Mouse (Mus musculus) kidney, postnatal 4 days (tissue): ENCODE measurements around the gene Baiap2l2.

Experiments used
- DNase-seq, 2 experiments: peaks; one replicate each; pipeline ENCODE4 v3.0.0; 2021; ENCODE audit warnings: mixed read lengths in 2 of 2

The Baiap2l2 gene

DNA sequence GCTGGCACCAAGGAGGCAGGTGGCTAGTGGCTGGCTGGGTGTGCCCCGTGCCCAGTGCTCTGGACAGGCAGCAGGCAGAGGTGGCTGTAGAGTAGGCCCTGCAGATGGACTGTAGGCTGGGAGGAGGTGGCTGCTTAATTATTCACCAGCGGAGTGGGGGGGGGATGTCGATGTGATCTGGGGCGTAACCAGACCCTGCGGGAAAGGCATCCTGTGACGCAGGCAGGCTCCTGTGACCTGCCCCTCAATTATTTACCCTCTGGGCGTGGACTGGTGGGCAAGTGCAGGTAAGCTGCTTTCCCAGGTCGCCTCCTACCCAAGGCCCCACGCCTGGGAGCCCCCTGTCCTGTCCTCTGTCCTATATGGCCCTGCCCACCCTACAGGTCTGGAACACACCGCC is at the start of gene Baiap2l2:
Gene Baiap2l2 (minus strand): TSS at position 139 of the 400 bp plus-strand sequence.
- DNase-seq, result peak; percentile 78 to 85

DNA sequence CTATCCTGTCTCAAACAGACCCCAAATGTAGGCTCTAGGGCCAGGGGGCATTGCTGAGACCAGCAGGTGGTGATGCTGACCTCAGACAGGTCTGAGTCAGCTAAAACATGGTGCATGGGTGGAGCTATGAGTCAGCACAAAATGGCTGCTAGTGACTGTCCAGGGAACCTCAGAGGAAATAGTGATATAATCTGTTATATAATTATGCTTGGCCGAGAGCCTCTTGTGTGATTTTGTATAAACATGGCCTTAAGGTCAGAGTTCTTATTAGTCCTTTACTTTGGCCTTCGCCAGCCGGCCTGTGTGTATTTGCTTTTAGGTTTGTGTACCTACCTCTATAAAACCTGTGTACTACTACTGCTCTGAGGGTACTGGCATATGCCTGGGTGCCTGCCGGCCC is 48.1 kb upstream of the Baiap2l2 start:
- DNase-seq, result no peak

DNA sequence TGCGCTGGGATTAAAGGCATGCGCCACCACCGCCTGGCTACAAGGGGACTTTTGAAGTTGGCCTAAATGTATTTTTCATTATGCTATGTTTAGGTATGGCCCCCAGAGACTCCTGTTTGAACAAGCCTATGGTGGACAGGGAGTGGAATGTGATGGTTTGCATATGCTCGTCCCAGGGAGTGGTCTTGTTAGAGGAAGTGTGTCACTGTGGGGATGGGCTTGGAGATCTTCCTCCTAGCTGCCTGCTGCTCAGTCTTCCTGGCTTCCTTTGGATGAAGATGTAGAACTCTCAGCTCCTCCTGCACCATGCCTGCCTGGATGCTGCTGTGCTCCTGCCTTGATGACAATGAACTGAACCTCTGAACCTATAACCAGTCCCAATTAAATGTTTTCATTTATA is 45.2 kb upstream of the Baiap2l2 start:
- DNase-seq, result no peak

DNA sequence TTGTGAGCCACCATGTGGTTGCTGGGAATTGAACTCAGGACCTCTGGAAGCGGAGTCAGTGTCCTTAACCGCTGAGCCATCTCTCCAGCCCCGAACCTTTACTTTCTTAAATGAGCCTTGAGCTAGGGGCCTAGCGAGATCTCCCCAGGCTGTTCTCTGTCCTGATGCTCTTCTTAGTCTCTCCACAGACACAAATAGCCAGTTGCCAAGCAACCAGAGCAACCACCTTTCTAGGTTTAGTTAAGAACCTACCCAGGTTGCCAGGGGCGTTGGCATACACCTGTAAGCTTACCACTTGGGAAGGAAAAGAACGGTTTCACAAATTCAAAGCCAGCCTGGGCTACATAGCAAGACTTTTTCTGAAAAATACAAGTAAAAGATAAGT is 44.6 kb upstream of the Baiap2l2 start:
- DNase-seq, result no peak

DNA sequence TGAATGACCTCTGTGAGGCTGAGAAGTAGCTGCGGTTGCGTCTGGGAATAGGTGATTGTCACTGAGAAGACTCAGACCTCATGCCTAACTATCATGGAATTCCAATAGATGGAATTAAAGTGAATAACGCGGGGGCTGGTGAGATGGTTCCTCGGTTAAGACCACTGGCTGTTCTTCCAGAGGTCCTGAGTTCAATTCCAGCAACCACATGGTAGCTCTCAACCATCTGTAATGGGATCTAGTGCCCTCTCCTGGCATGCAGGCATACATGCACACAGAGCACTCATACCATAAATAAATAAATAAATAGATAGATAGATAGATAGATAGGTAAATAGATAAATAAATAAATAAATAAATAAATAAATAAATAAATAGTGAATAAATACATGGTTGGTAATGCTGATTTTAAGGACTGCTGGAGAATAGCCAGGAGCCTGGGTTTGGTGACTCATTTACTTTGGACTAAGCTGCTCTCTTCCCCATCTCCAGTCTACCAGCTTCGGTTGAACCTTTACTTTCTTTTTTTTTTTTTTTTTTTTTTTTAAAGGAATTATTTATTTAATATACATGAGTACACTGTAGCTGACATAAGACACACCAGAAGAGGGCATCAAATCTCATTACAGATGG is 44.1 kb upstream of the Baiap2l2 start:
- DNase-seq, result no peak

DNA sequence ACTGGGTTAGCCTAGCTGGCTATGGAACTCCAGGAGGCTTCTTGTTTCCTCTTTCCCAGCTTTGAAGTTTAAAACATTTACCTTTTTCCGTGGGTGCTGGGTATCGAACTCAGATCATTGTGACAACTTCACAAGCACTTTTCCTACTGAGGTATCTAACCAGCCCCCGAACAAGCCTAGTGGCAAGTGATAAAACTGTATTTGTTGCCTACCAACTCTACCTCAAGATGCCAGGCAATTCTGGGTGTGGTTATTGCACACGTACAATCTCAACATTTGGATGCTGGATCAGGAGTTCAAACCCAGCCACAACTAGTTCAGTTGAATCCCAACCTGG is 43.6 kb upstream of the Baiap2l2 start:
- no peak for DNase-seq

DNA sequence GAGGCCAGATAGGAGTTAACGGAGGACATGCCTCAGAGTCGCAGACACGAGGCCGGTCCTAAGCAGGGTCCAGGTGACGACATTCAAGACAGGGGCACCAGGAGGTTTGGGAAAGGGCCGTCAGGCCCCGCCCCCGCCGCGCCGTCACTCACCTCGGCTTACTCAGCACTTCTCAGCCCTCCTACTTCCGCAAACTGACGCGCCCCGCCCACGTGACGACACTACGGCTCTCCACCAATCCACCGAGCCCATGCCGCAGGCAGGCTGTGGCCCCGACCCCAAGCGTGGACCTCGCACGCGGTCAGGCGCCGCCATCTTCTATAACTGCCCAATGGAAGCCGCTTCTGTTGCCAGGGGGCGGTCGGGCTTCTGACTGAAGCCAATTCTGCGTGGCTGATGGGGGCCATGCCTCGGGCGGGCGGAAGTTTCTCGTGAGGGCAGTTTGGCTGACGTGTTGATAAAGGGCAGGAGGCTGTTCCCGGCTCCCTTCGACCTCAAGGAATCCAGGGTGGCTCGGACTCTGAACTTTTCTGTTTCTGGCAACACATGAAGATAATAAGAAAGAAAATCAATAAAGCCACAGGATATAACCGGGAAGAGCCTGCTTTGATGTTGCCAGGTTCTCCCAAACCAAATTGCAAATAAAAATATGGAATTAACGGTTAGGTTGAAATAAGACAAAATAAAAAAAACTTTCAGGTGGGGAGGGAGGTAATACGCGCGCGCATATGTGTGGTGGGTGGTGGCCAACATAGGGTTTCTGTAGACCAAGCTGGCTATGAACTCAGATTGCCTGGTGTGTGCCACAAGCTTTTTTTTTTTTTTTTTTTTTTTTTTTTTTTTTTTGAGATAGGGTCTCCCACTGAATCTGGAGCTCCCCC is 43.0 kb upstream of the Baiap2l2 start, which contains the start of gene Pla2g6:
Gene Pla2g6 (minus strand): TSS at position 333 of the 881 bp plus-strand sequence.
- peak; percentile 100 for DNase-seq

DNA sequence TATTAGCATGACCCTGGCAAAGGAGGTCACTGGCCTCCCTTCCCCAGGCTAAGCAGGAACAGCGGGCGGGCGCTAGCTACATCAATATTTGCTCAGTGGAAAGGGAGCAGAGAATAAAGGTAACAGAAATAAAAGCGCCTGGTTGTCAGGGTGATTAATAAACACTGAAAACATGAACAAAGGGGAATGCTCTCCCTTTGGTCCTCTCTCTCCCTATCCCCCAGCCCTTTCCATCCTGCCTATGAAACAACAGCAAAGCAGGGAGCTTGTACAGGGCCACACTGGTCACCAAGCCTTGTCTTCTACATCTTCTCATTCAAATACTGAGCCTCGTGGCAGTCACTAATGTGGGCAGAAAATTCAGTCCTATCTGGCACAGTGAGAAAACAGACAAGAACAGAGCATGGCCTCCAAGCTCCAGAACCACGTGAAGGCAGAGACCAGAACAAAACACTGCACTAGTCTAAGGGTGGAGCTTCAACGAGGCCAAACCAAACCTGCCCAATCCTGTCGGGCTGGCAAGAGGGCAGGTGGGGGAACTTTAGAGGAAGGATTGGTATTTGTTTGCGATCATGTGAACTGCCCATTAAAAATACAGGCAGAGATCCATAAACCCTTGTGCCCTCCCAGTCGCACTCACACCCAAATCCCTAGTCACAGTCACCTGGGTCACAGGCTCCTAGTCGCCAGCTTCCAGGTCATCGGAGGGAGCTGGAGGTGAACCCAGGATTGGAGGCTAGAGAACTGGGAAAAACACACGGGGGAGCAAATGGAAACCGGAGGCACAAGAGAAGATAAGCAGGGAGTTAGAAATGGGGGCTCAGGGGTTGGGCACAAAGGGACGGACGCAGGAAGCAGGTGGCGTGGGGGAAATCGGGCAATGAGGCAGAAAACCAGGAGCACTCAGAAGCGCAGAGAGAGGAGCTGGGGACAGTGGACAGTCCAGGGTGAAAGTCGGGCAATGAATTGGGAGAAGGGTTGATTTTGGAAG is 41.9 kb upstream of the Baiap2l2 start:
- DNase-seq, result peak; percentile 42 to 62

DNA sequence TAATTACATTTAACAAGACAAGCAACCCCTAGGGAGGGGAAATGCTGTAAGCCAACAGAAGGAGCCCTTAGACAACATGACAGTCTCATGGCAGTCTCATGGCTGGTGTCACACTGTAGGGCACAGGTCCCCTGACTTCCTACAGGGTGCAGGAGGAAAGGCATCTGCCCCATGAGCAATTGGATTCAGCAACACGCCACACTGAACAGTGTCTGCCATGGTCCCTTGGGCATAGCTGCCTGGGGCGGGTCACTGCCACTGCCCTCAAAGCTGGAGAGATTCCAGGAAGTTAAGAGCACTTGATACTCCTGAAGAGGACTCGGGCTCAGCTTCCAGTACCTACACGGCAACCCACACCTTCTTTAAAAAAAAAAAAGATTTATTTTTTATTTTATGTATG is 40.9 kb upstream of the Baiap2l2 start:
- peak; percentile 33 to 45 for DNase-seq

DNA sequence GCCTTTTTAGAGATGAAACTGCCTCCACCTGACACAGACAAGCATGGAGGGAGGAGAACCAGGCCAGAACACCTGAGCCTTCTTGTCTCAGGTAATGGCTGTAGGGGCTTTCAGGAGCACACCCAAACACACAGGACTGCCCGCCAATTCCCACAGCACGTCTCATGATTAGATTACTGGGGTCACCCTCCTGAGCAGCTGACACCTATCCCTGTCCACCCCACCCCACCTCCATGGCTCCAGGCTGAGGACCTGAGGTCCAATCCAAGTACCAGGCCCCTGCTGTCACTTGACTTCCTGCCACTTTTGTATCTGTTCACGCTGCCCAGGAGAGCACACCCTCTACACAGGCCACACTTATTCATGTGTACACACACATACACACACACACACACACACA is 40.4 kb upstream of the Baiap2l2 start:
- DNase-seq, result no peak

DNA sequence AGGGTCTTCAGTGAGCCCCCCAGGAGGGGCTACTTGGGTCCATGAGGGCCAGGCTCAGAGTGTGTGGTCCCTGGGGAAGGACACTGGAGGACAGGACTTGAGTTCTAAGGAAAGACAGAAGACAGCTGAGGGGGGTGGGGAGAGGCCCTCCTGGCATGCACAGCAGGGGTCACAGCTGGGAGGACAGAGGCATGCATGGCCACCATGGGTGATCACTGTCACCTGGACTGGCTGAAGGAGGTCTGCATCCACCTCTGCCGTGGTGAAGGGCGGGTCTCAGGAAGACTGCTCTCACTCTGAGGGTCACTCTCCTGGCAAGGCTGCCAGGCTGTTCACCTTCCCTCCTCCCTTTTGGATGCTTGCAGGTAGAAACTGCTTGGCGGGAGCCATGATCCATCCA is 39.0 kb upstream of the Baiap2l2 start:
- no peak for DNase-seq

DNA sequence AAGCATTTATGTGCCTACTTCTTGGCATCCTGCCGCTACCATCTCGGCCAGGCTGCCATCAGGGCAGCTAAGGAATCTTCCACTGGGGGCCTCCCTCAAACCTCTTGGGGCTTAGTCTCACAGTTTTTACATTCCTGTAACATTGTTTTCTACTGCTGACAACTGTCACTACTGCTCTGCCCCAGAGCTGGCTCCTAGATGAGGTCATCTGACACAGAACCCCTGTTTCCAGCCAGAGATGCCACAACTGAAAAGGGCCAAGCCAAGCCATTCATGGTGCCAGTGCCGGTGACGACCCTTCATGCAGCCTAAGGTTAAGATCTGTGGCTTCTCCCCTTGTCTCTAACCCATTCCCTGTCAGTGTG is 38.4 kb upstream of the Baiap2l2 start:
- DNase-seq, result no peak

DNA sequence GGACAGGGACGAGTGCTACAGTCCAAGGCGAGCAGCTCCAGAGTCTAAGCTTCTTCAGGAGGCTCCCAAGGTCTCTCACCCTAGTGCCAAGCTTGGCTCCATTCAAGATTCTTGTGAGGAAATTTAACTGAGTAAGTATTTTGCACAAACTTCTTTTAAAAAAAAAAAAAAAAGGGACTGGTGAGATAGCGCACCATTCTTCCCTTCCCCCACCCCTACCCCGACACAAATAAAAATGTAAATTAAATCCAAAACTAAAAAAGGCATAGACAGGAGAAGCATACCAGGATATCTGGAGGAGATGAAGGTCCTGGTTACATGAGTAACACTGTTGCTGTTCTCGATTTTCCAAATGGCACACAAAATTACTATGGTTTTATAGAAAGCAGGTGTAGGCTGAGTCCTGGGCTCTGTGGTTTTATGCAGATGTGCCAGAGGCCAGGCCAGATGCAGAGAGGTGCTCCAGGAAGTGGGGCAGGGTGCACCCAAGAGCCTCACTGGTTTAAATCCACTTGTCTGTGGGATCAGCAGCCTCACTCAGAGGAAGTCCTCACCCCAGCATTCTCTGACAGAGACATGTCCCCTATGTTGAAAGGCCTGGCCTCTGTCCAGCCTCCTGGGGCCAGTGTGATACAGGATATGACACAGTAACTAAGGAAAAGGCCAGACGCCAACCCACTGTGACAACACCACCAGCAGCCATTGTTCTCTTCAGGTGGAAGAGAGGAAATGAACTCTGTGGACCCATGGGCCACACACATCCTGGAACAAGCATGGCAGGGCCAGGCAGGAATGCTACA is 37.9 kb upstream of the Baiap2l2 start:
- DNase-seq, result peak; percentile 79 to 86

DNA sequence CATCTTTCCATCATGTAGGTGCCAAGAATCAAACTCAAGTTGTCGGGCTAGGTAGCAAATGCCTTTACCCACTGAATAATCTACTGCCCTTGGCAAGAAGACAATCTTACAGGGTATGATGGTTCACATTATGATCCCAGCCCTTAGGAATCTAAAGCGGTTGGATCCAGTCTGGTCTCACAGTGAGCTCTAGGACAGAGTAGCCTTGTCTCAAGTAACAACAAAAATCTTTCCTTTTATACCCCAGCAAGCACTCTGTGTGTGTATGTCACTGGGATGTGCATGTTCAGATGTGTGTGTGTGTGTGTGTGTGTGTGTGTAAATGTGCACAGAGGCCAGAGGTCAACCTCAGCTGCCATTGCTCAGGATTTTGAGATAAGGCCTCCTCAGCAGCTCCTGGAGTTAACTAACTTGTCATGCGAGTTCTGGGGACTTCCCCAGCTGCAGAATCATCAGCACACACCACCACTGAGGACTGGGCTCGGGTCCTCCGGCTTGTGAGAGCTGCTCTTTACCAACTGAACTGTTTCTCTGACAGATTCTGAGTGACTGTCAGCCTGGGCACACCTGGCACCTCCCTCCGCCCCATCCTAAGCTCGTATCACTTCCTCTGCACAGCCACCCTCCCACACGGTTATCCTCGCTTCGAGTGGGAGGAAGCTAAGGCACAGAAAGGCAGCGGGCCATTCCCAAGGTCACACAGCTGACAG is 37.1 kb upstream of the Baiap2l2 start:
- DNase-seq, result no peak

DNA sequence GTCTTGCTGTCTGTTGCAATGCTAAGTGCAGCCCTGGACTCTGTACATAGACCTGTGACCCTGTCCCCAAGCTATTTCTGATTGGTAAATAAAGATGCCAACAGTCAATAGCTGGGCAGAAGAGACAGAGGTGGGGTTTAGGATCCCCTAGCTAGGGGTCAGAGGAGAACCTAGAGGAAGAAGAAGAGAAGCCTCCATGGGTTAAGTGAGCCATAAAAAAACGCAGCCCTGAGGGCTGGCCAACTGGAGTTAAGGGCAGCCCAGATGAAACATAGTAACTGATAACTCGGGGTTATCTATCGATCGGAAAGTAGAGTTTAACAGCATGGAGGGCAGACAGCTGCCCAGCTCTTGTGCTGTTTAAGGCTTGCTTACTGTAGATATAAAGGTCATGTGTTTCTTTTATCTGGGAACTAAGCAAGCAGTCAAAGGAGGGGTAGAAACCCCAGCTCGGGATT is 36.4 kb upstream of the Baiap2l2 start:
- no peak for DNase-seq

DNA sequence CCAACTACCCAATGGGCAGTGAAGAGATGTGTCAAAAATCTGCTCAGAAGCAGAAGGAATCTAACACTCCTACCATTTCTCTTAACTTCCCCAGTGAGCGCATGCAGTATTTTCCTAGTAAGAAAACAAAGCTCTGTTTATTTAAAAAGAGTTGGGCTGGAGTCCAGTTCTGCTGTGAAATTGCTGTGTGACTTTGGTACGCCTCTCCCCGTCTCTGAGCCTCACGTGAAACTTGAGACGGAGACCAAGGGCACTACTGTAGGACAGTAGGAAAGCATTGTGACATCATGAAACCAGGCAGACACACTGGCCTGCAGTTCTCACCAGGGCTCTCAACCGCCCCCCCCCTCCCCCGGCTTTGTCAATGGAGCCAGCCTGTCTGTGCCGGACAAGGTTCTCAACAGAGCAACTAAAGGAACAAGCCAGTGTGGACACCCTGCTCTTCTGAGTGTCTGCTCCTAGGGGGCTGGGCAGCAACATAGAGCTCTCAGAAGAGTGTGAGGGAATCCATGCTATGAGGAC is 28.6 kb upstream of the Baiap2l2 start:
- DNase-seq, result no peak

DNA sequence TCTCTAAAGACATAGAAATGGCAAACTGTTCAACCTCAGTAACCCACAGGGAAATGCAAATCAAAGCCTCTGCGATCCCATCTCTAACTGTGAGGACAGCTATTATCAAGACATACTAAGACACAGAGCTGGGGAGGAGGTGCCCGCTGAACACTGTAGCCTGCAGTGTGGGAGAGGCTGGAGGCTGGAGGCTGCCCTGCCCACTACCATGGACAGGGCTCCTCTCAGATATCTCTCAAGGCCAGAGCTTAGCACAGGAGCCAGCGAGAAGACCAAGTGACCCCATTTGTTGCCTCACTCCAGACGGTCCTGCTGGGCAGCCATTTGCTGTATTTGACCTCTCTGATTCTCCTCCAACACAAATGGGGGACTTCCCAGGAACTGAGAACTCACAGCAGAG is 22.5 kb upstream of the Baiap2l2 start:
- no peak for DNase-seq

DNA sequence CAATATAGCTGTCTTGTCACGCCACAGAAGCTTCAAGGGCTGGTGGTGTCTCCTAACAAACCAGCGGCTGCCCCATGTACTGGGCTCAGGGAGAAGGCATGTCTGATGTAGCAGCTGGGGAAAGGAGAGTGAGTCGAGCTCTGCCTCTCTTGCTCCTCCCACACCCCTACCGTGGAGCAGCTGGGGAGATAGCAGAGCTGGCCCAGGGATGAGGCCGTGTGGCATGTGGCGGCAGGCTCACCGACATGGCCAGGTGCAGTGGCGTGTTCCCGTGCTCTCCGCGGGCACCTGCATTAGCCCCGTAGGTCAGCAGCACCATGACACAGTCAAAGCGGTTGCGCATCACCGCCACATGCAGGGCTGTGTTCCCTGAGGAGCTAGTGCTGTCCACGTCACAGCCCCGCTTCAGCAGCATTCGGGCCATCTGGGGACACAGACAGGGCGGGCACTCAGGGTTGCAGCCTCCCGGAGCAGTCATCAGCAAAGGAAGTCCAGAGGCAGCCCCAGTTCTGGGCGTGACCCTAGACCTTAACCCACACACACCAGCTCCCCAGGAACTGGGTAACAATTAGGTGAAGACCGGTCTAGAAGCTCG is 20.8 kb upstream of the Baiap2l2 start:
- DNase-seq, result no peak

DNA sequence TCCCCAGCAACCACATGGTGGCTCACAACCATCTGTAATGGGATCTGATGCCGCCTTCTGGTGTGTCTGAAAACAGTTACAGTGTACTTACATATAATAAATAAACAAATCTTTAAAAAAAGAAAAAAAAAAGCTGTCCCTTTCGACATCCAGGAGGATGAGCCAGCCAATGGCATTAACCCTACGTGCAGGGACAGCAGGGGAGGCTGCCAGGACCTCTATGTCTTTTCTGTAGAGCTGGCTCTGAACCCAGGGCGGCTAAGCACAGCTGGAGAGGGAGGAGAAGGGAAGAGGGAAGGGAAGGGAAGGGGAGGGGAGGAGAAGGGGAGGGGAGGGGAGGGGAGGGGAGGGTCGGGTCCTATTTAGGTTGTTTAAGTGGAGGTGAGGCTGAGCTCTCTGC is 19.5 kb upstream of the Baiap2l2 start:
- no peak for DNase-seq

DNA sequence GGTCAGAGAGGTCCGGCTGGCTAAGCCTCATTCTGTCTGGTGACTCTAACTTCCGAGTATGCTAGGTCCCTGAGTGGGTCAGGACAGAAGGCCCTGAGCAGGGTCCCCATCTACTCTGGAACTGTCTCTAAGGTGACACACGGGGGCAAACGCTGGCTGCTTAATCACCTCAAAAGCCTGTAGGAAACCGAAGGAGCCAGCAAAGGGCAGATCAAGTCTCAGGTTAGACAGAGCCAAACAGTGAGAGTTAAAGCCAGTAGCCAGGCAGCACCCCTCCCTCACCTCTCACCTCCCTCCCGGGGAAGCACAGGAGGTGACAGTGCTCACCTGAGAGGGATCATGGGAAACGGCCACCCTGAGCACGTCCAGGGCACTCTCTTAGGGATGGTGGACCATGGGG is 18.4 kb upstream of the Baiap2l2 start:
- DNase-seq, result peak; percentile 50 to 62

DNA sequence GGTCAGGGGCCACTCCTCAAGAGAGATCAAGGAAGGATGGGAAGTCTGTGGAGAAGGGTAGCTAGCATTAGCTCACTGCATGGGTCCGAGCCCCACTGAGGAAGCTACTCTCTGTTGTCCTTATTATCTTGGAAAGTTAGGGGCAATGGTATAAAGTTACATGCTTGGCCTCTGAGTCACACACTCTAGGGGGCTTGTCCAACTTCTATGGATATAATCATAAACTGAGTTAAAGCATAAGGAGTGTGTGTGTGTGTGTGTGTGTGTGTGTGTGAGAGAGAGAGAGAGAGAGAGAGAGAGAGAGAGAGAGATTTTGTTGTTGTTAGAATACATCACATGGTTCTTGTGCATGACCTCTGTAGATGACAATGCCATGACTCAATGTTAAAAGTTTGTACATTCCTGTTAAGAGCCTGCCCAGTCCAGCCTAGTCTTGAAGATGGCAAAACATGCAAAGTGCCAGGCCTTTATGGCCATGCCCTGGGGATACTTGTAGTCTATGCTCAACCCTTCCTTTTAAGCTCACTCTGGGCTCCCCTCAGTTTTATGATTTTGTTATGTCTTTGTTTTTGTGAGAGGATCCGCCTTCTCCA is 14.3 kb upstream of the Baiap2l2 start:
- DNase-seq, result no peak
